Mouse (Mus musculus) kidney, adult 8-10 months (tissue): ENCODE results near the gene Sh3gl1.

ENCODE experiments used
- DNase-seq, 2 experiments: peaks; one replicate each; pipeline ENCODE4 v3.0.0; 2022

Gene Sh3gl1

DNA sequence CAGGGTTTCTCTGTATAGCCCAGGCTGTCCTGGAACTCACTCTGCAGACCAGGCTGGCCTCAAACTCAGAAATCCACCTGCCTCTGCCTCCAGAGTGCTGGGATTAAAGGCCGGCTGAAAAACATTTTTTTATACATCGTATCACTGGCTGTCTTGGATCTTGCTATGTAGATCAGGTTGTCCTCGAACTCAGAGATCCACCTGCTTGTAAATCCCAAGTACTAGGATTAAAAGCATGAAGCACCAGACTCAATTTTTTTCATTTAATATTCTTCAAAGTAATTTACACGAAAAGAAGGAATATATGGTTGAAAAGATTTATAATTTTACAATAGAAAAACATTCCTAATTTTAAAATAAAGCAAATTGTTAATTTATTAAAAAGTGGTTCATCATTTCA is 2.9 kb upstream of the Sh3gl1 start:
- DNase-seq, result no peak

DNA sequence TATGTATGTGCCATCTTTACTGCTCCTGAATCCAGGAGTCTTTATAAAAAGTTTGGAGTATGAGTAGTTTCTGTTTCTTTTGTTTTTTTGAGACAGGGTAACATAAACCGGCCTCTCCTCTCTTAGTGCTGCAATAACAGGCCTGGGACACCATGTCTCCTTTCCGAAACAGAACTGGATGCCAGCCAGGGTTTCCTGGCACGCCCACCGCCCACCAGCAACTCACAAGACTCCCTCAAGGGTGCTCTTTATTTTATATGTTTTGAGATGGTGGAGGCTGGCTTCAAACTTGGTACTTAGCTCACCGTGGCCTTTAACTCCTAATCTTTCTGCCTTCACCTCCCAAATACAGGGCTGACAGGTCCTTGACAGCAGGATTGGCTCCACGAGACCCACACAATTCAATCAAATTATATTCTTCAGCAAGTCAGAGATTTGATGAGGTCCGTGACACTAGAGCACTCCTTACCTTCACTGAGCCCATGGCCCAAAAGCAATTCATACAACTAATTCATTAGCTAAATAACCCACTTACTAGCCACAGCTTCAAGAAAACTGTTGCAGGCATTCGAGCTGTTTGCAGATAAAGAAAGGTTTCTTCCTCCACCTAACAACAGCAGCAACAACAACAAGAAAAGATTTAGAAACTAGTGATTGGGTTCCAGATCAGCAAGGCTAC is 2.3 kb upstream of the Sh3gl1 start:
- DNase-seq, result no peak

DNA sequence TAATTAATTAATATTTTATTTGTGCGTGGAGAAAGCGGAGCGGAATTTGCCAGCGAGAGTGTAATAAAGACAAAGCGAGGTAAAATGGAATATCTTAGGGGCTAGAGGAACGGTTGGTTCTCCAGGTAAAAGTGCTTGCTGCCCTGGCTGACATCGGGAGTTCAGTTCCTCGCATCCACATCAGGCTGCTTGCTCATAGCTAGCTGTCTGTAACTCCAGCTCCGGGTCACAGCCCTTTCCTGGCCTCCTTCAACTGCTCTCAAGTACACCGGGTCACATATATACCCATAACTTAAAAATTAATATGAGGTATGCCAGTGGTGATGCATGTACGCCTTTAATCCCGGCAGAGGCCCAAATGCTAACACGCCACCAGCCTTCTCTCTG is 459 bp upstream of the Sh3gl1 start:
- no peak for DNase-seq

DNA sequence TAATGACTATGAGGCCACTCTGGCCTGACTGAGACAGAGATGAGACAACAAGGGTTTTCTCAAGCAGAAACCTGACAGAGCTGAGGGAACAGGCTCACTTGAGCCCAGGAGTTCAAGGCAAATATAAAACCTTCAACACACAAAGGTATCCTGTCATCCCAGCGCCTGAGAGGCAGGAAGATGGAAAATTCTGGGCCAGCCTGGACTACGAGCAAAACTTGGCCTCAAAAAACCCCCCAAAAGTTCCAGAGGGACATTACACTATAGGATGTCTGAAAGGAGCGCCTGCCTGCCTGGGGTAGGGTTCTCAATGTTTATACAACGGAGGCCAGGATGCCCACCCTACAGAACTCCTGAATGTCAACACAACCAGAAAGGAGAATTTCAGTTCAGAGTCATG is 1.2 kb downstream of the Sh3gl1 start:
- no peak for DNase-seq

DNA sequence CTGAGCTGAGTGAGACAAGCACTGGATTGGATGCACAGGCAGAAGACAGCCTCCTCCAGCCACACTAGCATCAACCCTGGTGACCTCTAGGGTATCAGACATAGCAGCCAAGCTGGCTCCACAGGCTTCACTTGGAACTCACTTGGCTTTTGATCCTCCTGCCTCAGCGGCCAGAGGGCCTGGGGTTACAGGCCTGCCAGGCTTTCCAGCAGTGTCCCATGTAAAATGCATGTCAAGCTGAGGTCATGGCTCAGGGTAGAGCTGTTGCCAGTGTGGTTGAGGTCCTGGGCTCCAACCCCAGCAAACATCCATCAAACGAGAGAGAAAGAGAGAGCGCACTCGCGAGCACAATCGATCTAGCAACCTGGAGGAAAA is 1.7 kb downstream of the Sh3gl1 start:
- no peak for DNase-seq

DNA sequence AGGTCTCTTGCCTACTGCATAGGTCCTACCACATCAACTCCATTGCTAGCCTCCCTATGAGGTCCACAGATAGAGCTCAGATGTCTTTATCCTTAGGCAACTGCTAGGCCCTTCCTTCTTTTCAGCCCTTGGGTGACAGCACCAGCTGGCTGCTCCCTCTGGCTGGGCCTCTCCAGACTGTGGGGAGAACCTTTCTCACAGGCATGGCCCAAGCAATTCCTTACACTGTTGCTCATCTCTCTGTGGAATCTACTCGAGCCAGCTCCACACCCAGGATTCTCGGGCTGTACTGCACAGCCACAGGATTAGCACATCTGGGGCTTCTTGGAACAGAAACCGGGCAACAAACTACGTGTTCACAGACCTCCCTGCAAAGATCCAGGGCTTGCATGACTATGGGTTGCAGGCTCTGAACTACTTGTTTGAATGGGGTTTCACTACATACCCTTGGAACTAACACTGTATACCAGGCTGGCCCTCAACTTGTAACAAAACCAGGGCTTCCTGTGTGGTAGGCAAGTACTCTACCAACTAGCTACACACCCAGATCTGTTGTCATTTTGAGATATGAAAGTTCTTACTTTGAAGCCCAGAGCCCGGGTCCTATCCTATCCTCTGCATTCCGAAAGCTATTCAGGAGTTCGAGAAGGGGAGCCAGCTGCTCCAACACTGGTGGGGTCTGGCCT is 2.3 kb downstream of the Sh3gl1 start:
- no peak for DNase-seq

DNA sequence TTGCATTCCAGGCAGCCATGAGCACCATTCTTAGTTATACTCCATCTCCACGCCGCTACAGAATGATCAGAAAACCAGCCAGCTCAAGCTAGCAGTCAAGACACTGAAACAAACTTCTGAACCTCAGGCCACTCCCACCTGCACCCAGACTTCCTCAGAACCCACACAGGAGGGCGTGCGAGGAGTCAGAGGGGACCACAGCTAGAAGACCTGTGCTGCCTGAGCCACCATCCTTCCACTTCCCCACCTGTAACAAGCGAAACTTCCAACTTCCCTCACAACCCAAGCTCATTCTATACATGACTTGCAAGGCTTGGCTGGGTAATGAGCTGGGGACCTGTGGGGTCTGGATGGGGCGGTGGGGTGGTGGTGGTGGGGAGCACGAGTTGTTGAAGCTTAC is 3.6 kb downstream of the Sh3gl1 start:
- DNase-seq, result no peak

DNA sequence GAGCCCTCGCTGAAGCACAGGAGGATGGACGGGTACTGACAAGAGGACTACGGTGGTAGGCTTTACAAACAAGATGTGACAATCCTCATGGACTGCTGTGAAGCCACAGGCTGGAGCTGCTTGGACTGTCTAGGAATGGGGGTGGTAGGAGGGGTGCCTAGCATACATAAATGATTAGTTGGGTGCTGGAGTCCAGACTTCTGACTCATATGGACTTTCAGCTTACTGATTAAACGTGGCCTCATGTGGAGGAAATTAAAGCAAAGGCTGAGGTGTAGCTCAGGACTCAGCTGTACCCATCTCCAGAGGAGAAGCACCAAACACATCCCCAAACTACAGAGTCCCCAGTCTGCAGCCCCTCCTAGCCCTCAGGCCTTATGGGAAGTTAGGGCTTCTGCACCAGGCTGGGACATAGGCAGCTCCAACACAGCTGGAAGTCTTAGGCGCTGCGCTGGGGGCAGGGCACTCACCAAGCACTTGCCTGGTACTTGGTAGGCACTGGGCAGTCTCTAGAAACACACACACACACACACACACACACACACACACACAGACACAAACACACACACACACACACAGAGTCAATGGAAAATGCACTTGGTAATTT is 4.2 kb downstream of the Sh3gl1 start:
- peak in 1 of 2 experiments; percentile 60 for DNase-seq

DNA sequence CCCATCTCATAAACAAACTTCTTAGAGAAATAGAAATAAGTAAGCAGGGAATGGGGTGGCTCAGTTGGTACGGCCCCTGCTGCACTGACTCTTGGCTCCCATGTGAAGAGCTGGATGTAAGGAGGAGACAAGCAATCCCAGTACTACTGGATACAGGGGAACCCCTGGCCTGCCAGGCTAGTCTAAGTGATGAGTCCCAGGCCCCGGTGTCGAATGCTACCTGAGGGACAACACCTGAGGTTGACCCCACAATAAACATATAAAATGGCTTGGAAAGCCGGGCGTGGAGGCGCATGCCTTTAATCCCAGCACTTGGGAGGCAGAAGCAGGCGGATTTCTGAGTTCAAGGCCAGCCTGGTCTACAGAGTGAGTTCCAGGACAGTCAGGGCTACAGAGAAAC is 5.0 kb downstream of the Sh3gl1 start:
- no peak for DNase-seq

DNA sequence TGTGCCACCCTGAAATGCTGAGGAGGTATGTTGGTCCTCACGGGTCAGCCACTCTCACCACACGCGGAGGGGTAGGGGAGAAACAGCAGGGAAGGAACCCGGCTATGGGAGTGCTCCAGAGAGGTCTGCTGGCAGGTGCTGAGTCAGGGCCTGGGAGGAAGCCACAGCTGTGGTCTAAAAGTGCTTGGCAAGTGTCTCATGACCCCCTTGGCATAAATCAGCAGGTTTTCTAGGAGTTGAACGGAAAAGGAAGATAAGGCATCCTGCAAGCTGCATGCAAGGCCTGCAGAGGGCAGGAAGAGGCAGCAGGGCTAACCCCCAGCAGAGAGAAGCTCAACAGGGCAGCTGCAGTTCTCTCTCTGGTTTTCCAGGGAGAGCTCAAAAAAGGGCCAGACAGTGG is 5.5 kb downstream of the Sh3gl1 start:
- peak; percentile 69 to 79 for DNase-seq

DNA sequence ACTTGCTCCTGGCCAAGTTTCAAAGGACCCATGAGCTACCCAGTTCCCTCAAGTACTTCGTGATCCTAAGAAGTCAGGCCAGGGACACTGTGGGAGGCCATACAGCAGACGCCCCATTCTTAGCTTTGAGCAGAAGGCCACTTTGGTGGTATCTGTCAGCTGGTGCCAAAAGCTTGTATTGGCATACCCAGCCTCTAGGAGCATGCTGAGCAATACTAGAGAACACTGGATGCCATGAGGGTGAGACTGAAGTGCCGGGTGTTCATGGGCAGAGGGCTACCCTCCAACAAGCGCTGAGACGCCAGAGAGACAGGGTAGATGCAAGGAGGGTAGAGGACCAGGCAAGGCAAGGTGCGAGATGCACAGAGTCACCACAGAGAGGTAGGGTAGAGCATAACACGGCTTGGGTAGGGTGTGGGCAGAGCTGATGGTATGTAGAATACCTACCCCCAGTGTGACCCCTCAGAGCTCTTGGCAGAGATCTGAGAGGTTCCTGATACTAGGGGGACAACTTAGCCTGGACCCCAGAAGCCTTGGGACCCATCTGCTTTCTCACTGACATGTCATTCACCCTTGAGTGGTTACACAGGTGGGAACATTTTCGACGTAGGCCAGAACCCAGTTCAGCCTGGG is 6.1 kb downstream of the Sh3gl1 start:
- no peak for DNase-seq

DNA sequence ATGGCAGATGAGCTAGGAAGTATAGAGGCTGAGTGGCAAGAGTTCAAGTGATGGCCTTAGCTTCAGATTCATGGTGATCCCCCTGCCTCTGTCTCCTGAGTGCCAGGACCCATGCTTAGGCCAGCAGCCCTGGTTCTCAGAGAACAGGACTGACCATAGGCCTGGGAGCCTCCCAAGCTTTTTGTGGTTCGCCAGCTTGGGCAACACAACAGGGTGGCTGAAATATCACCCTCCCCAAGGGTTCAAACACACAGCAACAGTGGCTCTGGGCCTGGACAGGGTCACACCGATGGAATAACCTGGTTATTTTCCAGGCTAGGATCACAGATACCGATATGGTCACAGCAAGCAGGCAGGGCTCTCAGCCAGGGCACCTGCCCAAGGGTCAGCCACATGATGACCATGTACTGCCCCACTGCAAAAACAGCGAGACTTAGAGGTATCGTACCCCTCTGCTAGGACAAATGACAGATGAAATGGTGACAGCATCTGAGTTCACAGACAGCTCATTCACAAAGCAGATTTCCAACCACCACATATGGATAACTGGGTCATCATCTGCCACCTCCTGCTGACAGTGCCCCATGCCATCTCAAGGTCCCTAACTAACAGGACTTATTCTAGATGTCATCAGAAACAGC is 8.5 kb downstream of the Sh3gl1 start:
- no peak for DNase-seq

DNA sequence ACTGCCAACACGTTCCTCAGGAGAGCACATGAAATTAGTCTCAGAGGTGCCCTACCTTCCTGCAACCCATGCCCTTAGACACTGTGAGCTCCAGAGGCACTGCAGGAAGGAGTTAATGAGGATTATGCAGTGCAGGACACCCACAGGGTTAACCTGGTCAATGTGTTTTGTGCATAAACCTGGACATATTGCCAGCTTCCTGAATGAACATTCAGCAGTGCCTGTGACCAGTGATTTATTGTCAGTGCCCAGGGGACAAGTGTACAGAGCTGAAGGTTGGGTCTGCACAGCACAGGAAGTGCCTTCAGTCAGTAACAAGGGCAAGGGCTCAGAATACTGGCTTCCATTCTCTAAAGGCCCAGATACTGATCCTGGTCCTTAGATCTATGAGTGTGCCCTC is 9.6 kb downstream of the Sh3gl1 start:
- peak in 1 of 2 experiments; percentile 56 for DNase-seq

DNA sequence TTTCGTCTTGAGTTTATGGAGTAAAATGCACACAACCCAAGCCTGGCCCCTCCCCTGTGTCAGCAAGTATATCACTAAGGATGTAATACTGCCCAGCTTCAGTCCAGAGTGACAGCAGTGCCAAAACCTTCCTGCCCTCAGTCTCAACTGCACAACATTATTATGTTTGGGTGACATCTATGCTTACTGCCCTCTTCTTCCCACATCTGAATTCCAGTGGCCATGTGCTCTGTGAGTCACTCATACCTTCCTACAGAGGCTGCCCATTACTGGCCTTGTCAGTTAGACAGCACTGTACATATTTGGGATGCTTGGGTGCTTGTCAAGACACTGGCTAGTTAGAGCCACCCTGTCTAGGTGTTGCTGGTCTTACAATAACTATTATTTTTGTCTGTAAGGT is 10.1 kb downstream of the Sh3gl1 start:
- no peak for DNase-seq

DNA sequence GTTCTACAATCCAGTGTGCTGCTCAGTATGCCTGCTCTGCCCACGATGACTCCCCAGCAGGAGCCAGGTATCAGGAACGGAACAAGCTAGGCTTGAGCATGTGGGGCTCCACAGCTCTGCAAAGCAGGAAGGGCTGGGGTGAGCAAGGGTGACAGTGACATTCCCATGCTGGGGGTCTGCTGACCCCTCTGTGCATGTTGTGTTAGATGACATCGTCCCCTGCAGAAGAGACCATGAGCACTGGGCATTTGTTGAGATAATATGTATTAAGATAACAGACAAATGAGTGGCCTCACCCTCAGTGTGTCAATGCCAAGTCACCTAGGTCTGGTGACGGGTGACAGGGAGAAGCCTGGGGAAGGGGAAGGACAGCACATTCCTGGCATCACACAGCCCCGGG is 11.5 kb downstream of the Sh3gl1 start:
- no peak for DNase-seq

DNA sequence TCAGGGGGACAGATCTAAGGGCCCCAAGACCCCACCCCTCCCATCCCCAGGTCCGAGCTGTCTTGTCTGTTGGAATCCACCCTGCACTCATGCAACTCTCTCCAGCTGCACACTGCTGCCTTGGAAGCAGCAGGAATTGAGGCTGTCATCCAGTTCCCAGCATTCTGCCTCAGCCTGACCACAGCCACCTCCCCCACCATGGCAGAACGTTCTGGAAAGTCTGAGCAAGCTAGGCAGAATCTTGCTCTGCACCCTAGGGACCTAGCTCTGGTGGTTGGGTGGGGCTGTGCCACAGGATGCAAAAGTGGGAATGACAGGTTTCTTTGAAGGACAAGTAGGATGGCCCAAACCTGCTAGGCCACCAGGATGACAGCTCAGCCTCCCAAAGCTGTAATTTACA is 12.0 kb downstream of the Sh3gl1 start:
- DNase-seq, result no peak

DNA sequence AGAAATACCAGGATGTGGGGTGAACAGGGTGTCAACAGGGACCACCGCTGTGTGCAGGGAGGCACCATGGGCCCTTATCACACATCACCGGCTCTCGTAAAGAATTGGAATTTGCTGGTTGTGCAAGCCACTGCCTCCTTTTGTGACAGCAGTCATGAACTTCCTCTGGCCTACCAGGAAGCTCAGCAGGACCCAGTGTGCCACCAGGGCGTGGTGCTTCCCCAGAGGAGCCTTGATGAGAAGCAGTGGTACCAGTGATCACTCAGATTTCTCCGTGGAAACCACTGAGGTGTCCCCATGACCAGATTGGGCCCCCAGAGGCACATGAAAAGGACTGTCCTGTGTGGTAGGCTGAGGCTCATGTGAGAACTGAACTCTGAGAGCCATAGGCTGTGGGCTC is 13.0 kb downstream of the Sh3gl1 start:
- no peak for DNase-seq

DNA sequence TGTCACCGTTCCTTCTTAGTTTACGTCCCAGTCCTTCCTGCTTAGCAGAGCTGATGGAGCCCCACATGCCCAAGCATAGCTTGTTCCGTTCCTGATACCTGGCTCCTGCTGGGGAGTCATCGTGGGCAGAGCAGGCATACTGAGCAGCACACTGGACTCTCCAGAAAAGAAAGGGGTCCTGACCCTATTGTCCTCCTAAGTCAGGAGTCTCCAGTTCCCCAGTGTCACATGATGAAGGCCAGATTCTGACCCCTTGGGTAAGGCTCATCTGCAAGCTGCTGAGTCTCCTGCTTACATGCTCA is 13.5 kb downstream of the Sh3gl1 start:
- DNase-seq, result no peak

DNA sequence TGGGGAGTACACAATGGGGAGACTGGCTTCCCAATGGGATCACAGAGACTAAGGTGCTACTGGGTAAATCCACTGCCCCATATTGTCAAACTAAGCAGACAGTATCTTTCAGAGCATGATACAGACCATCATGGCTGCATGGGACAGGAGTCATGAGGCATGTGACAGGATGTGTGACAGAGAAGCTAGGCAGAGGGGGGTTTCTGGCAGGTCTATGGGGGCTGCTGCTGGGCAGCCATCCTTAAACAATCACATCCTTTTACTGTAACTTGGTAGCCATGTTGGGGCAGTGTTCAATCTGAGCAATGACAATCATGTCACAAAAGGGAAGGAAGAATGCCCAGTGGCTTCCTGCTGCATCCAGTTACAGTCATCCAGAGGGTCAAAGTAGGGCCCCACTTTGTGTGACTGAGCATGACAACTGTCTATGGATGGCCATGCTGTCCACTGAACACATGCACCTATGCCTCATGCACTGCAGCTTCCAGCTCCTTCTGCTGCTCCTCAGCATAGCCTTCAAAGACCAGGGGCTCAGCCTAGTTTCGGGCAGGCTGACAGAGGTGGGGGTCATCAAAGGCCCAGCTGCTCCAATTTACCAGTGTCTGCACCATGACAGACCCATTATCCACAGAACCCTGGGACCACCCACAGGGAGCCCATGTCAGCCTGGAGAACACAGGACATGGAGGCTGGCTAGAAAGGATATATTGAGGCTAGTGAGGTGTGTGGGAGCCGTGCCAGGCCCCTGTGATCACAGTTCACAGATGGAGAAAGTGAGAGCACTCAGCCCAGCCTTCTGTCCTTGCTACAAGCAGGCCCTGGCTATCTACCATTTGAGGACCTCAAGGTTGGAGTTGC is 14.1 kb downstream of the Sh3gl1 start:
- DNase-seq, result no peak

DNA sequence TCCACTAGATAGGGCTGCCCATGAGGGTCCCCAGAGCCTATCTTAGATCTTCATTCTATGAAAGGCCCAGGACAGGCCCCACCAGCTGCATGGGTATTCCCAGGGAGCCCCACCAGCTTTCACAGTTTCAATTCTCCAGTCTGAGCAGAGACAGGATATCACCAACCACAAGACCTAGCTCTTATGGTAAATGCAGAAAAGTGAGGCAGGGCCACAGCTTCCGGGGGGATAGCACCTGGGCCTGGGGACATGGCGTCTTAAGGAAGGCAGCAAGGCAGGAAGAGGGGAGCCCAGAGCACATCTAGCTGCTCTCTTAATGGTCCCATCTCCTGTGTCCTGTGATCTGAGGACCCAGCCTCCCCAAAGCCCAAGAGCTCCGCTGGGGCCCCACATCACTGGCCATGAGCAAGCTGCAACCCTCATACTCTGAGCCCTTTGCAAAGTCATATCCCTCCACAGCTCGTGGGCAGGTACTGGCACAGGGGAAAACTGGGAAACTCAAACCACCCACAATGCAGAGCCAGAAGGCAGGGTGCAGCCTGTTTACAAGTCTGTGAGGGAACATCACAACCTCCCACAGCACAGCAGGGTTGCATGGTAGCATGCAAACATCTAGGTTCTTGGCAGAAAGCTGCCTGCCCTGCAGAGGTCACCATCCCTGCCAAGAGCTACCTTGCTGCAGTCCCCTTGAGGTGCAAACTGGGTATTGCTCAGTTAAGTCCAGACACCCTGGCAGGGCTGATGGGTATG is 15.1 kb downstream of the Sh3gl1 start:
- DNase-seq, result no peak

DNA sequence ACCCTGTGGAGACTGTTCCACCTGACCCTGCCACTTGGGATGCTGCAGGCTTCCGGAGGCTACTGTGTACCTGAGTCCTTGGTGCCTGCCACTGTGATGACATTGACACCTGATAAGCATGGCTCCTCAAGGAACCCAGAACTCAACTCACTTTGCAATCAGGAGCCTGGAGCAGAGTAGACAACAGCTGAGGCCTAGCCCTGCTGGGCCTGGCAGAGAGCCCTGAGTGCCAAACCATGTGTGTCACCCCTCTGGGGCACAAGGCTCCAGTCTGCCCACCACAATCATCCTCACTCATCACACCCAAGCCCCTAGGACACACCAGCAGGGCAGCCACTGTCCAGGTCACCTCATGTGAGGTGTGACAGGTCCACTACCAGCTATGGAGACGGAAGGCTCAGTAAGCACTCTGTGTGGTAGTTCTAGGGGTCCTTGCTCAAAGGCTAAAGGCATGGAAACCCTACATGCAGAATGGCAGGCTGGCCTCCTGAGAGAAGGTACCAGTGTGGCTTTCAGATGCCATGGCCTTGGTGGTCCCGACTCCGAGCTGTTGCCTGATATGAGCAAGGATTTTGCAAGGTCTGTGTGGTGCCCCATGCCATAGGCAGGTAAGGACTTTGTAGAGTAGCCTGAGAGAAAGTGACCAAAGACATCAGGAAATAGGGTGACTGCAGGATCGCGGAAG is 15.9 kb downstream of the Sh3gl1 start:
- DNase-seq, result no peak
